Mouse (Mus musculus): ENCODE data around the gene Snf8.
A peak's percentile ranks its signal among the peaks of the same experiment; 100 is the strongest.

Gene Snf8

DNA sequence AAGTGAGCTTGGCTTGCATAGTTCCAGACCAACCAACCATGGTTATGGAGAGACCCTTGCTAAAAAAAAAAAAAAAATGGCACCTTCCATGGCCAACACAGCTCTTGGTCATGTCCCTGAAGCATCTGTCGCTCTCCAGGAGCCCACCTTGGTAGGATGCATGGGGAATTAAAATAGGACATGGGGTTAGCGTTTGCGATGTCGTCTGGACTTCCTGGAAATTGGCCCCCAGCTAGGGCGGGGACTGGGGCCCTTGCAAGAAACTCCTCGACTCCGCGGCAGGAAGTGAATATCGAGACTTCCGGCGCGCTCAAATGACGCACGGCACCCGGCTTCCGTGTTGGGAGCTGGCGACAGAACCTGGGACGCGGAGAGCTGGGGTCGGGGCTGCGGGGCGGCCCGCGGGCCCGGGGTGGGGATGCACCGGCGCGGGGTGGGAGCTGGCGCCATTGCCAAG is at the start of gene Snf8:
TSS of gene Snf8 (plus strand) at position 290 of the 457 bp plus-strand sequence.
- peak; percentile 89 for DNase-seq

DNA sequence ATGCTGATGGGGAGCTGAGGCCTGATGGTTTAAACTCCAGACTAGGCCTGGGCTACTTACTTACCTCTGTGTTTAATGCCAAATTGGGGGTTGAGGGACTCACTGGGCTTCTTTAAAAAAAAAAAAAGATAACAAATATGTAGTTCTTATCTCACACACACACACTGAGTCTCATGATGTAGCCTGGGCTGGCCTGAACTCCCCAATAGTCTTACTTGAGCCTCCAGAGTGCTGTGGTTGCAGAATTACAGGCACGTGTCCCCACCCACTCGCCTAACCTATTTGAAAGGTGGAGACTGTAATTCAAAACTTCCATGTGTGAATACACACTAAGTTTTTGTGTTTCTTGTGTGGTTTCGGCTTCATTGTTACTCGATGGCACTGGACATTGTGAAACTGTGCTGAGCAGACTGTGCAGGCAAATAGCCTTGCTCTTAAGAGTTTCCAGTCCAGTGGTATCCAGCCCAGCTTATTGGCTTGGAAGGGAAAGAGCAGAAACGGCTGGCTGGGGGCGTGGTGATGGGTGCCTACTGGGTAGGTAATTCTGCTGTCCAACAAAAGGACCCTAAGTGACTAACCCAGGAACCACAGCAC is 46.7 kb upstream of the Snf8 start:
- no peak for DNase-seq

DNA sequence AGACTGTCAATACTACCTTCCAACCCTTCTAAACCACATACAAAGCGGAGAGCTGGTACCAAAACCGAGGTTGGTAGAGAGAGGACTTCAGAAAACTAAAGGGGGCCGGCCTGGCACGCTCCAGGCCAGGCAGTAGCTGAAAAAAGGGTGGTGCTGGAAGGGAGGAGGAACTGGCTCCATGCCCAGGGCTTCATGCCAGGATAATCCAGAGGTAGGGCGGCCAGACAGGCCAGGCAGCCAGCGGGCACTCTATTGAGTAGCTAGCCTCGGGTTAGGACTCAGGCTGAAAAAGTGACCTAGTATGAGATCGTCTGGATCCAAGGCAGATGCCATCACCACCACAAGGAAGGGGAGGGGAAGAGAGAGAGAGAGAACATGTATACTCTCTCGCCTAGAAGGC is 46.2 kb upstream of the Snf8 start:
- DNase-seq = no peak

DNA sequence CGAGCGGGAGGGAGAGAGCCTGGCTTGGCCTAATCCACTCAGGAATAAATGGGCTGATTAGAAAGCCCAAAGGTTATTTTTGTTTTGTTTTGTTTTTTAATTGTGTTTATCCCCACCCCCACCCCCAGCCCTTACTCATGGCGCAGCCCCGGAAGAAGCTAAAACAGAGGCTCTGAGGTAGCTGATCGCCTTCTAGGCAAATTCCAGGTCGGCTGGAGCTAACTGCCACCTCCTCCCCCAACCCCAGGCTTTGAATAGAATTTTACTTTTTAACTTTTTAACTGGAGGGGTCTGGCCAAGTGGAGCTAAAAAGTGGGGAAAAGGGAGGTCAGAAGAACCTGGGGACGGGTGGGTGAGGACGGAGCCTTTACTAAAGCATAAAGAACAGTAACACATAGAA is 44.8 kb upstream of the Snf8 start:
- DNase-seq = no peak

DNA sequence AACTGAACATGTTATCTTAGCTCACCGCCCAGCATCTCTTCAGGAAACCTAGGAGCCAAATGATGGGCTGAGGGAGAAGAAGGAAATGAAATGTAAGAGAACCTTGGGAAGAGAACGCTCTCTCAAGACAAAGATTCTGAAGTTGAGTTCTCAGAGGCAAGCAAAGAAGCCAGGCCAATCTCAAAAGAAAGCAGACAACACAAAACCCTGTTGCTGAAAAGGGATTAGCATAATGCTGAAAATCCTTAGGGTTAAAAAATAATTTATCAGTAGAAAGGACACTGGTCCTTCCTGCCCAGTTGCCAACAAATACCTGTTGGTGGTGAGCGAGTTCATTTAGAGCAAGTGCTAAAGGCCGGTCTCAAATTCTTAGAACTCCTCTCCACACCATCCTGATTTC is 44.3 kb upstream of the Snf8 start:
- DNase-seq = no peak

DNA sequence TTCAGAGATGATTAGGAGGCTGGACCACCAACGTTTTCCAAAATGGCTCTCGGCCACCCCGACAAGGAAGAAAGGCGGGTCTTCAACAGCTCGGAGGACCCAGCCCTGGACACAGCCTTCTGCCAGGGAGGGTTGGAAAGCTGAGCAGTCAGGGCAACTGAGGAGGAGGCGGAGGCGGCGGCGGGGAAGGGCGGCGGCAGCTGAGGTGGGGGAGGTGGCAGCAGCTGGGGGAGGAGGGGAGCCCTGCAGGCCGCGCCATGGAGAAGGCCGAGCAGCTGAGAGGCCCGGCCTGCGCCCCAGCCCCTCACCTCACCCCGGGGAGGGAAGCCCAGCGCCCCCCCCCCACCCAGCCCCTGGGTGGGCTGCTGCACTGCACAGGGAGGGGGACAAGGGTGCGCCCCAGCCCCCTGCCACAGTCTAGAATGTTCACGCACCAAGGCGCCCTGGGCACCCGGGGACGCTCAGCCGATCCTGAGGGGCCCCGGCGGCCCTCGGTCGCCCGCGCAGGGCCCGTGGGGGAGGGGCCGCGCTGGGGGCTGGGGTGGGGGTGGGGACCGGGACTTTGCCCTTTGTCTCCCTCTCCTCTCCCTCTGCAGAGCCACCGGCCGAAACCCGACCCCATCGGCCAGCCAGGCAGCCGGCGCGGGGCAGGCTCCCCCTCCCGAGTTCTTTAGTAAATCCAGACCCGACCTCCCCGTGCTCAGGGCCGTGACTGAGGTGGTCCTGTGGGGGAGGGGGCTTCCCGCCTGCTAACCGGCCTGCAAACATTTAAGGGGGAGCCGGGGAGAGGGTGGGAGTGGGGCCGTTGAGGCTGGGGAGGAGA is 43.6 kb upstream of the Snf8 start:
- DNase-seq = no peak

DNA sequence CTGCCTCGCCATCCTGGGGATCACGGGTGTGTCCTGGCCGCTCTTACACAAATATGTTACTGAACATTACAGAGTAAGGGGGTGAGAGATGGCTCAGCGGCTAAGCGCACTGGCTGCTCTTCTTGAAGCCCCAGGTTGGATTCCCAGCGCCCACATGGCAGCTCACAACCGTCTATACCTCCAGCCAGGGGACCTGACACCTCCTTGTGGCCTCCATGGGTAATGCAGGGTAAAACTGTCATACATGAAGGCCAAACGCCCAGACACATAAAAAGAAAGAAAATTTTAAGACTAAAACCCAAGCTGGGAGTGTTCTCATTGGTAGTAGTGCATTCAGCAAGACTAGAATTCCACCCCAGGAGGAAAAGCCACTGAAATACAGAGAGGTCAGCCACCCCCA is 40.5 kb upstream of the Snf8 start:
- DNase-seq = no peak

DNA sequence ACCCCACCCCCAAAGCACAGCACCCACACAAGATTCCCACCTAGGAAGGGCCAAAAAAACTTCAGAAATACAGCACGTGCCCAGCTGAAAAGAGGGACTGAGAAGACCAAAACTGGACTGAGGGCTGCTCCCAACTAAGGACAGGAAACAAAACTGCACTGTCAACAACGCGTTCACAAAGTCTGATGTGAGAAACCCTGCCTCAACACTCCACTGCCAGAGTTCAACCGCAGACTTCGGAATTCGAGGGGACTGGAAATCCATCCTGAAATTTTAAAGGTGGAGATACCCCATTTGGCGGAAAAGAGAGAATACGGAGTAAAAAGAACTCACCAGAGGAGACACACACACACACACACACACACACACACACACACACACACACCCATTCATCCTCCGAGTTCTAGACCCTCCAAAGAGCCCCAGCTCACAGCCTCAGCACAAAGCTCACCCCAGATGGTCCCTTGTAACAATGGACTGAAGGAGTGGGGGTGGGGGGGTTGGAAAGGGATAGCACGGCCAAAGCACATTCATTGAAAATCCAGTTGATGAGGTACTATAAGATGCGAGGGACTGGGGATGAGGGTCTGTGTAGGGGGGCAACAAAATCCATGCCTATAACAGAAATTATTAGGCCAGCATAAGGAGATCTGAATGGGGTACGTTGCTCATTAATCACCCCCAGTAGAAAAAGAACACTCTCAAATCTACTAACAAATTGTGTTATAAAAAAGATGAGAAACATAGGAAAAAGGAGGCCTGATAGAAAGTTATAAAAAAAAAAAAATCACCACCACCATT is 31.4 kb upstream of the Snf8 start:
- no peak for DNase-seq

DNA sequence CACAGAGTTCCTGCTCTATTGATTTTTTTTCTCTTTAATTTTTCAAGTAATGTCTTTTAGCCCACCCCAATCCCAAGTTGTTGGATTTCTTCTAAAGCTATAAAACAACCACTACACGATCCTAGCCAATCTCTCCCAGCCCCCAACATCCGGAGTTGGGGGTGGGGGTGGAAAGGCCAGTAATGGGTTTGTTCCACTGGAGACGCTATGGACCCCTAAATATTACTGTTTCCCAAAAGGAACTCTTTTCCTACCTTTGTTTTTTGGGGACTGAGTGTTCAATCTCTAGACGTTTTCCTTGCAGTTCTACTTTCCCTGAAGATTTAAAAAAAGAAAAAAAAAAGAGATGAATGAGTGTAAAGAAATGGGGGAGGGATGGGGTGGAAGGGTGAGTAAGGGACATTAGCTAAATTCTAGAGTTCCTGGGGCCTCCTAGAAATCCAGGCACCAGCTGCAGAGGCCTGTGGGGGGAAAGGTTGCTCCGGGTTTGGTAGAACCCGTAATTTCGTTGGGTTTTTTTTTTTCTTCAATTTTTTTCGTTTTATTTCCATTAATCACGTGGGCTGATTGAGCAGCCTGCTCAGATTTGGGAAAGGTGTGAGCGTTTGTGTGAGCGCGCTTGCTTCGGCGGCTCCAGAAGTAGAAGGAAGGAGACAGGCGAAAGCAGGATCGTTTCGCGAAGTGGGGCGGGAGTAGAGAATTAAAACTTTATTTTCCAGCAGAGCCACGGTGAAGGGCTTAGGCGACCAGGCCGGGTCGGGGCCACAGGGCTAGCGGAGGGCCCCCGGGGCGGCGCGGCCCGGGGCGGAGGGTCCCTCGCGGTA is 30.5 kb upstream of the Snf8 start:
- DNase-seq = no peak

DNA sequence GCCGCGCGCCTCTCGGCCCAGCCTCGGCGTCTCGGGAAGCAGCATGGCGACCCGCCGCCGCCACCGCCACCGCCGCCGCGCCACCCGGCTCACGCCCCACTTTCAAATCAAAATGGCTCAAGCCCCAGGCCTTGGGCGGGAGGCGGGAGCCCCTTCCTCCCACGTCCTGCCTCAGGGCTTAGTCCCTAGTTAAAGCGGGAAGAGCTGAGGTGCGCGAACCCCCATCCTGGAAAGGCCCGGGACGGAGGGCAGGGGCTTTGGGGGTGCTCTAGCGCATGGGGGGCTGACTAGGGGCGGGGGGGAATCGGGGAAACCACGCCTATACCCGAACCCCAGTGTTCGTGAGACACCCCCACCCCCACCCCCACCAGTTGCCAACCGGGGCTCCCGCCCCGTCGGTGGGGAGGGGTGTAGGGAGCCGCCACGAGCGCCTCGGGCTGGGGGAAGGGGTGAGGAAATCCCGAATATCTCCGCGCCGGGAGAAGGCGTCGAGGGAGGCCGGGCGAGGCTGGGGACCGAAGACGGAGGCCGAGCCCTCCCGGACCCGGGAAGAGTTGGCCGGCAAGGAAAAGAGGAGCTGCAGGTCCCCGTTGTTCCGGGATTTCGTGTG is 29.8 kb upstream of the Snf8 start:
- no peak for DNase-seq

DNA sequence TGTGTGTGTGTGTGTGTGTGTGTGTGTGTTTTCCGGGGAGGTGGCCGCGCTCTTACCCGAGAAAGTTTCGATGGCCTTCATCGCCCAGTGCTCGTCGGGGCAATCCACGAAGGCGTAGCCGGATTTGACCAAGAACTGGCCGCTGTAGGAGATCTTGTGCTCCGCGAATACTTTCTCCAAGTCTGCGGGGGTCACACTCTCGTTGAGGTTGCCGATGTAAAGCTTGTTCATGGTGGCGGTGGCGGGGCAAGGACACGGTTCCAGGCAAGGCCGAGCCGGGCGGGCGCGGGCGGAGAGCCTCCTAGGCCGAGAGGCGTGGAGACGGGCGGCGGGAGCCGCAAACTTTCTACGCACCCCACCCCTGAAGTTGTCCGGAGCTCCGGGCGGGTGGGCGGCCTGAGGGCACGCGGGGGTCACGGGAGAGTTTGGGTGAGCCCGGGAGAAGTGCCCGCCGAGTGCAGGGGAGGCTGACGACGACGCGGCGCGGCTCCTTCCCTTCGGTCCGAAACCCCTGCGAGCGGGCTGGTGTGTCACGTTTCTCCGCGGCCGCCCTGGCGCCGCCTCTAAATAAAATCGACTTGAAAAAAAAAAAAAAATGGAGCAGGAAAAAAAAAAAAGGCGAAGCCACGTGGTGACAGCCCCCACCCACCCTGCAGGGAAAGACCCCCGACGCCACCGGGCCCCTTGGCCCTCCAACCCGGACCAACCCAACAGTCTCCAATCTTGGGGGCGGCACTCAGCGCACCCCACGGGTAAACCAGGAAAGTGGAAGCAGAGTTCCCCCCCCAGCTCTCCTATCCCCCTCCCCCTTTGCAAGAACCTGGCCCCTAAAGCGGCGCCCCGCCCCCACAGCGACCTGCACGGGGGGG is 29.0 kb upstream of the Snf8 start, which contains the start of gene Igf2bp1:
TSS of gene Igf2bp1 (minus strand) at position 538 of the 869 bp plus-strand sequence.
- DNase-seq = no peak

DNA sequence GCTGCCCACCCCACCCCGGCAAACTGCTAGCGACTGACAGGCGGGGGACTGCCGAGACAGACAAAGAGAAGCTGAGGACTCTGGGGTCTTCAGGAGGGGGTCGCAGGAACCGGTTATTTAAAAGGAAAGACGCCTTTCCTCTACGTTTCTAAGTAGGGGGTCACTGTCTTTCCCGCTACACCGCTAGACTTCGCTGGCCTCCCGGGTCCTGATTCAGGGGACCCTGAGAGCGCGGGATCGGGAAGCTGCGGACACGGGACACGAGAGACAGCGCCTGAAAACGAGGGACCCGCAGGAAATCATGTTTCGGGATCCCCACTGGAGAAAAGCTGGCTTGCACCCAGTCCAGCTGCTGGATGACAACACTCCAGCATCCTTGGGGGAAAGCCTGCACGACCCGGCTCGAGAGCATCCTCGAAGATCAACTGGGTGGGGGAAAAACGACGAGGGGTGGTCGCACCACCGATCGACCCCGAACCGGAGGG is 28.3 kb upstream of the Snf8 start:
- DNase-seq = no peak

DNA sequence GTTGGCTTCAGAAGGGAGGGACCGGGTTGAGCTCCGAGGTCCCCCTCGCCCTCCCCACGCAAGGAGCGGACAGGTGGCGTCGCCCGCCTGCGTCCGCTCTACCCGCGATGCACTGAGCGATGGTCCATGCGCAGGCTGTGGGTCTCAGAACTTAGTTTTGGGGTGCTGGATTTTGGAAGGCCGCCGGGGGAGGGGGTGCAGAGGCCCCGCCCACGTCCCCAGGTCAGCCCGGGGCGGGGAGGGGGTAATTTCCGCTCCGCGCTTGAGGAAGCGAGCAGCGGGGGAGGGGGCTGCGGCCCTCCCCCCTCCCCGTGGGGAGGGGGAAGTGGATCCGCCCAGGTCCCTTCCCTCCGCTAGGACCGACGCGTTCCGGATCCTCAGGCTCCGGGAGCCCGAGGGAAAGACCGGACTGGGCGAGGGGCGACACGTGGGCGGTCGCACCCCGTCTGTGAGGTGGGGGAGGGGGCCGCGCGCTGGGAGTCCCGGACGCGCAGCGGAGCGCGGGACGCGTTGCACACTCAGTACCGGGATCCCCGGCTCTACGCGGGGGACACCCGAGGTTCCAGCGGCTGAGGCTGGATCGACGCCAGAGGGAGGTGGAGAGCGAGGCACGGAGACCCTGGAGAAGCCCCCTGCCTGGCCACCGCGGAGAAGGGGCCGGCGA is 27.7 kb upstream of the Snf8 start:
- no peak for DNase-seq

DNA sequence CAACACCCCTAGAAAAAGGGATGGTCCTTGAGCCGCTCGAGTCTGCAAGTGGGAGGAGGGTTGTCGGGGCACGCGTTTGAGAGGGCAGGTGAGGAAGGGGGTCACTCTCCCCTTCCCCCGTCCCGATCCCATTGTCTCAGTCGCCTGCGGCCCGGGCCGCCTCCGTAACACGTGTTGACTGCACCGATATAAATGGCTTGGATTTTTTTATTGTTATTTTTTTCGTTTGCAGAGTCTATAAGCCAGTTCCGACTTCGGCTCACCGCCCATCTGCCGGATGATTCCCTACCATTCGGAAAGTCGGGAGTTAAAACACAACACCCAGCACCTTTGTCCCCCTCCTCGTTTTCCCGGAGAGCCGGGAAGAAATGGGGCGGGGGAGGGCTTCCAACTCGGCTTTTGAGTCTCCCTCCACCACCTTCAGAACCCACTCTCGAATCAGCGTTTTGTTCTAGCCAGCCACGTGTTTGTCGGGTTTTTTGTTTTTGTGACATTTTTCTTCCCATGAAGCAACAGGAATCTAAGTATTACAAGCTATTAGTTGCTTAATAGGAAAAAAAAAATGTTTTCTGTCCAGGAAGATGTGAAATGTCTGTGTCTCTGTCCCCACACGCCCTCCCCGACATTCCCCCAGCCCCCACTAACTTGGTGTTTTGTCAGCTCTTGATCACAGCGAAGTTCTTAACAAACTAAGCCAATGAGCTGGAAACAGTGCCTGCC is 27.0 kb upstream of the Snf8 start:
- no peak for DNase-seq

DNA sequence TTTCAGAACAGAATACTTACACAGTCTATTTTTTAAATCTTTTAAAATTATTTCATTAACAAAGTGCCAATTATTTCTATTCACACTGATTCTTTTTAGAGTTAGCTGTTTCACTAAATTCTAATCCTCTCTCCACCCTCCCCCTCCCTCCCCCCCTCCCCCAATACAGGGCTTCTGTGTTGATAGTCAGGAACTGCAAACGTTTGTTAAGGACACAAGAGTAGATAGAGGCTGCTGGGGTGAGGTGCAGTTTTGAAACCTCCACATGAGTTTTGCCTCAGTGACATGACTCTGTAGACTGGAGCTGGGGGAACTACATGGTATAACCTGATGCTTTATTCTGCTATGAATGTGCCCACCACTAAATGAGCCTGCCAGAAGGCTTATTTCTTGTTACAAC is 25.9 kb upstream of the Snf8 start:
- no peak for DNase-seq

DNA sequence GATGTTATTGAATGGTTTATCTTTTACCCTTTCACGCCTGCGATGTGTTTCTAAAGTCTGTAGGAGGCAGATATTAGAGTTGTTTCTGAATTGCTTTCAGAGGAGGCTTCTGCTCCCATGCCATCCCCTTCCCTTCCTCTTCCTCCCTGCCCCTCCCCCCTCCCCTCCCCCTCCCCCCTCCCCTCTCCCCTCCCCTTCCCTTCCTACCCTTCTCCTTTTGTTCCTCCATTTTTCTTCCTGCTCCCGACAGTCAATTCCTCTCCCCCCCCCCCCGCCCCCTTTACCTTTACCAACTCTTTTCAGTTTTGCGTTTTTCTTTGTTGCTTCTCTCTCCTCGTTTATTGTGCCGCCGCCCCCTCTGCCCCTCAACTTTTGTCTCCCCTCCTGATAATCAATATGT is 22.7 kb upstream of the Snf8 start:
- no peak for DNase-seq

DNA sequence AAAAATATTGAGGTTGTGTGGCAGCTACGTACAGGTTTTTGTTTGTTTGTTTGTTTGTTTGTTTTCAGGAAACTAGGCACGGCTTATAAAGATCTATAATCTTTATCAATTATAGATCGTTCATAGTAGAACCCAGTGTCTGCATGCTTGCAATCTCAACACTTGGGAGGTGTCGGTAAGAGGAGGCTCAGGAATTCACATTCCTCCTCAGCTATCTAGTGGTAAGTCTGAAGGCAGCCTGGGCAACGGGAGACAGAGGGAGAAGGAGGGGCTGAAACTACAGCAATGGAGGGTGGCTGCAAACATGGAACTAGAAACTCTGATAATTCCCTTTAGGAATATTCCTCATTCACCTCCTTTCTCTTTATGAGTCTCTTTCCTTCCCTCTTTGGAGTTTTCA is 19.3 kb upstream of the Snf8 start:
- DNase-seq = no peak

DNA sequence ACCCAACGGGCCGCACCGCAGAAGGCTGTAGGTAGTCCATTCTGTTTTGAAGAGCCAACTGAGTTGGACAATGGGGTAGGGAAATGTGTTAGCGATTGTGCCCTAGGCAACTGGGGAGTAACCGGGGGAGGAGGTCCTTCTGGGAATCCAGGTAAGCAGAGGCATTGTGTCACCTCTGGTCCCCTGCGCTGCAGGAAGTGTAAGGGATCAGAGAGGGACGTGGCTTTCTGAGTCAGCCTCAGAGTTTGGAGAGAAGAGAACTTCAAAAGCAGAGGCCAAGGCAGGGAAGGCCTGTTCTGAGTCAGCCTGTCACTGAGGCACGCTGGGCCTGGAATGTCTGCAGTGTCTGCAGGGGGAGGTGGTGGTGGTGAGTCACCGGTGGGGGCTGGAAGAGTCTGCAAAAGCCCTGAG is 16.7 kb upstream of the Snf8 start:
- DNase-seq = no peak

DNA sequence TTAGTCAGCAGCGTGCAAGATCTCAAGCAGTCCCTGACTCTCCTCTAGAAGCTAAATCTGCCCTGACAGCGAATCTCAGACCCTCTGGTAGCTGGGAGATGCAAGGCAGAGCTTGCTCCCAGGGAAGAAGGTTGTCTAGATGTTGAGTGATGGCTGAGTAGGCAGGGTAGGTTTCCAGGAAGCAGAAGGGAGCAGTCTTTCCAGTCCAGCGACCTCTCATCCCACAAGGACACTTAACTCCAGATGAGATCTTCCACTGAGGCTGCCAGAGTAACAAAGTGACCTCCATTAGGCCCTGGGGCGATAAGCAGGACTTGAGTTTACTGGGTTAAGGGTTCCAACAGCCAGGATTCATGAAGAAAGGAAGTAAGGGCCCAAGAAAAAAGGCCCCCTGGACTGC is 14.1 kb upstream of the Snf8 start:
- no peak for DNase-seq

DNA sequence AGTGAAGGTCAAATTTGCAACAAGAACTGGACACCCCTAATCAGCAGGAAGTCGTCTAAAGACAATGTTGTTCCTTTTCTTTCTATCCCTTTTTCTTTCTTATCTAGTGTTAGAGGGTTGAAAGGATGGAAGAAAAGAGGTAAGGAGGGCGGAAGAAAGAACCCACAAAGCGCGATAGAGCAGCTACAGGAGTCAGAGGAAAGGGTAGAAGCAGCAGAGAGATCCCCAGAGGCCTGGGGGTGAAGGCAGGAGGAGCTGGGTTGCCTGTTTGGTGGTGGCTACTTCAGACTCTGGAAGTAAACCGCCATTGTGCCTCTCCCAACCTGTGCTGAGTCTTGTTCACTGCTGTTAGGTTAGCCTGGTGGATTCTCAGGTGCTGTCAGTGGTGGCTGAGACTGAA is 6.6 kb upstream of the Snf8 start:
- no peak for DNase-seq

Measured in cerebellum, adult 11 months (tissue).